Mouse (Mus musculus) megakaryocyte, embryonic 14.5 days (primary cell): ENCODE measurements at regions not wholly inside any gene's neighbourhood (a gene's known extent, or its start where the extent isn't known, plus 50 kb on each side); places are given as distances from the start of the nearest gene placed in this dataset.

ENCODE experiments used
- FLI1 ChIP-seq: IDR thresholded peaks from 2 replicates; pipeline ENCODE4 v1.6.1; 2012; ENCODE audit warnings: low read length, inconsistent platforms, mixed read lengths
- GATA1 ChIP-seq: IDR thresholded peaks from 3 replicates; pipeline ENCODE4 v1.6.1; 2012; ENCODE audit warnings: mixed read lengths, low read length, inconsistent platforms, borderline replicate concordance

- TF ChIP-seq FLI1 = no peak
- no peak for TF ChIP-seq GATA1
These were observed 204.9 kb downstream of the 1500009L16Rik start for GRCm38 (mm10) chr10:83927554-83927953.
